Mouse (Mus musculus): ENCODE measurements at regions not wholly inside any gene's neighbourhood (a gene's known extent, or its start where the extent isn't known, plus 50 kb on each side); places are given as distances from the start of the nearest gene placed in this dataset.

DNA sequence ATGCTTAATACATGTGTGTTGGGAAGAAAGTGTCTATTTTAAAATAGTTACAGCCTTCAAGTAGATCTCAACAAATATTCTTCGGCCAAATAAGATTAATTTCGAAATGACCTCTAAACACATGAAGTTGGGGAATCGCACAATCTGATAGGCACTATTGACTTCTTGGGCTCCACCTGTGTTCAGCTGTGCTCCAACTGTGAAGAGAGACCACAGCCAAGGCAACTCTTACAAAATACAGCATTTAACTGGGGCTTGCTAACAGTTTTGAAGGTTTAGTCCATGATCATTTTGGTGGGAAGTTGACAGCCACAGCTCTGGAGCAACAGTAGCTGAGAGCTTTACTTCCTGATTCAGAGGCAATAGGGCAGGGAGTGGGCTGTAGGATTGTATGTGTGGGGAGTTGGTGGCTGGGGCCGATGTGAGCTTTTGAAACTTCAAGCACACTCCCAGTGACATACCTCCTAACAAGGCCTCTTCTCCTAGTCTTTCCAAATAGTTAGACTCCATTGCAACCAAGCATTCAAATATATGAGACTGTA is 90.8 kb upstream of the Spry2 start:
- ATAC-seq = no peak
- Histone ChIP-seq H3K4me1 (replicated peaks; ENCODE audit: control insufficient read depth, insufficient read depth, low read length) (no peaks in the 10 kb centered on the region), H3K27me3 (replicated peaks; ENCODE audit: control insufficient read depth, insufficient read depth, low read length) (no peaks in the 10 kb centered on the region), H3K27ac (ENCODE audit: low read depth, low read length) (no peak overlapping the region), H3K4me3 (ENCODE audit: low read depth, low read length) (no peak overlapping the region), H3K9me3 (ENCODE audit: control insufficient read depth) (no peaks in the 10 kb centered on the region), H3K4me2 (replicated peaks; ENCODE audit: low read depth) (no peak overlapping the region), H3K36me3 (ENCODE audit: control insufficient read depth, insufficient read depth) (no peaks in the 10 kb centered on the region), H3K9ac (ENCODE audit: low read depth, low read length) (no peak overlapping the region)
- 86% methylated on average over 4 of the region's 4 CpGs for WGBS
- no peak for TF ChIP-seq CTCF (IDR thresholded peaks at IDR 0.05; ENCODE audit: low read depth)

DNA sequence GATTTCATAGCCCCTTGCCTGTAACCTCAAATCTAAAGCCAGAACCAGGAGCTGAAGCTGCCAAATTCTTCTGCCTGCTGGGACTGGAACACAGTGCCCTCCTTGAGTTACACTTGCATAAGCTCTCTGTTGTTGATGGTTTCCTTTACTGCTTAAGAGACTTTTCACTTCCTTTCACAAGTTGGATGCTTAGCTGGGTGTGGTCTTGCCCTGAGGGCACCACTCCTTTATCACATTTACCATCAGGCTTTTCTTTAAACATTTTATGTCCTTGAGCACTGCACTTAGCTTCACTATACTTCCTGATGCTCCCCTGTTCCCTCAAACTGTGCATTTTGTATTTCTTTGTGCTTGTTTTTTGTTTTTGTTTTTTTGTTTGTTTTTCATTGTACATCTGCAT is 92.1 kb upstream of the Spry2 start:
- Histone ChIP-seq H3K9ac (ENCODE audit: low read depth, low read length) (no peak overlapping the region), H3K27me3 (replicated peaks; ENCODE audit: control insufficient read depth, insufficient read depth, low read length) (no peaks in the 10 kb centered on the region), H3K27ac (ENCODE audit: low read depth, low read length) (no peak overlapping the region), H3K4me2 (replicated peaks; ENCODE audit: low read depth) (no peak overlapping the region), H3K4me1 (replicated peaks; ENCODE audit: control insufficient read depth, insufficient read depth, low read length) (no peaks in the 10 kb centered on the region), H3K9me3 (ENCODE audit: control insufficient read depth) (no peaks in the 10 kb centered on the region), H3K4me3 (ENCODE audit: low read depth, low read length) (no peak overlapping the region), H3K36me3 (ENCODE audit: control insufficient read depth, insufficient read depth) (no peaks in the 10 kb centered on the region)
- no peak for ATAC-seq
- TF ChIP-seq CTCF (IDR thresholded peaks at IDR 0.05; ENCODE audit: low read depth) = no peak

DNA sequence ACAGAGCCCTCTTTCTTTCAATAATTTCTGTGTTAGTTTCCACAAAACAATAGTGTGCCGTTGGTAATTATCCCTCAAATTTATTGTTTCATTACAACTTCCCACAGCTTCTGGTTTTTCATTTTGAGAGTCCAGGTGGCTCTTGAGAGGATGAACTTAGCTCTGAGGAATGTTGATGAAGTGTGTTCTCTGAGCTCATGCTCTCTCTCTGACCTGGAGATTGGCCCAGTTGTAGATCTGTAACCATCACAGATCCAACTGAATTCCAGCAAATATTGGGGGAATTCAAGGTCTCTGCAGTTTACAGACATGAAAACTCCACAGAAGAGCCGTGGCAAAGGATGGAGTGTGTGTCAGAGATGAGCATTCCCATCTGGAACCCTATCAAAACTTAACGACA is 96.5 kb upstream of the Spry2 start:
- Histone ChIP-seq H3K36me3 (ENCODE audit: control insufficient read depth, insufficient read depth) (no peaks in the 10 kb centered on the region), H3K9me3 (ENCODE audit: control insufficient read depth) (no peaks in the 10 kb centered on the region), H3K27me3 (replicated peaks; ENCODE audit: control insufficient read depth, insufficient read depth, low read length) (no peaks in the 10 kb centered on the region), H3K4me1 (replicated peaks; ENCODE audit: control insufficient read depth, insufficient read depth, low read length) (no peaks in the 10 kb centered on the region), H3K27ac (ENCODE audit: low read depth, low read length) (no peak overlapping the region), H3K4me3 (ENCODE audit: low read depth, low read length) (no peak overlapping the region), H3K9ac (ENCODE audit: low read depth, low read length) (no peak overlapping the region), H3K4me2 (replicated peaks; ENCODE audit: low read depth) (no peak overlapping the region)
- no peak for ATAC-seq
- WGBS = 63% methylated on average over 3 of the region's 3 CpGs
- no peak for TF ChIP-seq CTCF (IDR thresholded peaks at IDR 0.05; ENCODE audit: low read depth)

- Histone ChIP-seq H3K36me3 (ENCODE audit: control insufficient read depth, insufficient read depth) (no peaks in the 10 kb centered on the region), H3K4me1 (replicated peaks; ENCODE audit: control insufficient read depth, insufficient read depth, low read length) (no peaks in the 10 kb centered on the region), H3K9ac (ENCODE audit: low read depth, low read length) (no peak overlapping the region), H3K9me3 (ENCODE audit: control insufficient read depth) (no peaks in the 10 kb centered on the region), H3K4me3 (ENCODE audit: low read depth, low read length) (no peak overlapping the region), H3K4me2 (replicated peaks; ENCODE audit: low read depth) (no peak overlapping the region), H3K27ac (ENCODE audit: low read depth, low read length) (no peak overlapping the region), H3K27me3 (replicated peaks; ENCODE audit: control insufficient read depth, insufficient read depth, low read length) (no peaks in the 10 kb centered on the region)
- ATAC-seq = no peak
- TF ChIP-seq CTCF (IDR thresholded peaks at IDR 0.05; ENCODE audit: low read depth) = no peak
- 53% methylated on average over 6 of the region's 6 CpGs for WGBS
Observed at GRCm38 (mm10) chr14:105999801-106000200, 103.2 kb upstream of the Spry2 start.

- Histone ChIP-seq H3K4me3 (ENCODE audit: low read depth, low read length) (no peak overlapping the region), H3K4me2 (replicated peaks; ENCODE audit: low read depth) (no peak overlapping the region), H3K9ac (ENCODE audit: low read depth, low read length) (no peak overlapping the region), H3K9me3 (ENCODE audit: control insufficient read depth) (no peaks in the 10 kb centered on the region), H3K4me1 (replicated peaks; ENCODE audit: control insufficient read depth, insufficient read depth, low read length) (no peaks in the 10 kb centered on the region), H3K27me3 (replicated peaks; ENCODE audit: control insufficient read depth, insufficient read depth, low read length) (no peaks in the 10 kb centered on the region), H3K27ac (ENCODE audit: low read depth, low read length) (no peak overlapping the region), H3K36me3 (ENCODE audit: control insufficient read depth, insufficient read depth) (no peaks in the 10 kb centered on the region)
- WGBS = 82% methylated on average over 2 of the region's 2 CpGs
- TF ChIP-seq CTCF (IDR thresholded peaks at IDR 0.05; ENCODE audit: low read depth) = no peak
- no peak for ATAC-seq
Observed at GRCm38 (mm10) chr14:106007769-106008168, 98.2 kb upstream of the Trim52 start.

DNA sequence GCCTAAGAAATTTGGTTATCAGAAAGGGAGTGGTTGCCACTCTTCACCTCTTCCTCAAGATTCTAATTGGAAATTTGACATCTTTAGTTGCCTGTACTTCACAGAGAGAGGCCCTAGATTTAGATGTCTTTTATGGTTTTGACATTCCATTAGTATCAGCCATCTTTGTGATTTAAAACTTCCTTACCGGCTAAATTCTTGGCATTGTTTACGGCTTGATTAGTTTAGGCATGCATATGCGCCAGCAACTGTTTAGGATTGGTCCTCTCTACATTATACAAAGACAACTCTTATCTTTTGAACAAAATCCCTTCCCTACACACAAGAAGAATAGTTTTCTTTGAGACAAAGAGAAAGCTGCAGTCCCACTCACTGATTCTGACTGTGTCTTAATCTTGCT is 97.0 kb upstream of the Trim52 start:
- H3K4me1 ChIP-seq (replicated peaks; ENCODE audit: control insufficient read depth, insufficient read depth, low read length) = no peaks in the 10 kb centered on the region
- no peaks in the 10 kb centered on the region for H3K36me3 ChIP-seq (ENCODE audit: control insufficient read depth, insufficient read depth)
- no peaks in the 10 kb centered on the region for H3K9me3 ChIP-seq (ENCODE audit: control insufficient read depth)
- no peak for TF ChIP-seq CTCF (IDR thresholded peaks at IDR 0.05; ENCODE audit: low read depth)
- 70% methylated on average over 3 of the region's 3 CpGs for WGBS
- no peak overlapping the region for H3K4me3 ChIP-seq (ENCODE audit: low read depth, low read length)
- no peaks in the 10 kb centered on the region for H3K27me3 ChIP-seq (replicated peaks; ENCODE audit: control insufficient read depth, insufficient read depth, low read length)
- no peak overlapping the region for H3K4me2 ChIP-seq (replicated peaks; ENCODE audit: low read depth)
- no peak overlapping the region for H3K9ac ChIP-seq (ENCODE audit: low read depth, low read length)
- no peak for ATAC-seq
- H3K27ac ChIP-seq (ENCODE audit: low read depth, low read length) = no peak overlapping the region

DNA sequence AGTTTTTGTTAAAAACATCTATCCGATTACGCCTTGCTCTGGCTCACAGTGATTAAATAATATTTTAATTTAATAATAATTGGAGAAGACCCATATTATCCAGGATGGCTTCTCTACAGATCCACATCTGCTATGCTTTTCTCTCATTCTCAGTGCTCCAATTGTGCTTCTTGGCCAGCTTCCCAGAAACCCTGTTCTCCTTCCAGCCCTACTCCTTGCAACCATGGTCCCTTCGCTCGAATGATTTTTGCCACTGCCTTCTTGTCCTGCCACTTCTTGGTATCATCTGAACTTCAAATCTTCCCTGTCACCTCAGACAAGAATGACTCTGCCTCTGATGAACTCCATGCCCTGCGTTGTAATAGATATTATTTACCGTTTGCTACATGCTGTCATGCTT is 95.0 kb upstream of the Trim52 start:
- H3K9me3 ChIP-seq (ENCODE audit: control insufficient read depth) = no peaks in the 10 kb centered on the region
- H3K27ac ChIP-seq (ENCODE audit: low read depth, low read length) = no peak overlapping the region
- ATAC-seq = no peak

More for the DNA sequence above, 95.0 kb upstream of the Trim52 start:
- Histone ChIP-seq H3K4me2 (replicated peaks; ENCODE audit: low read depth) (no peak overlapping the region), H3K4me3 (ENCODE audit: low read depth, low read length) (no peak overlapping the region), H3K36me3 (ENCODE audit: control insufficient read depth, insufficient read depth) (no peaks in the 10 kb centered on the region), H3K9ac (ENCODE audit: low read depth, low read length) (no peak overlapping the region), H3K27me3 (replicated peaks; ENCODE audit: control insufficient read depth, insufficient read depth, low read length) (no peaks in the 10 kb centered on the region), H3K4me1 (replicated peaks; ENCODE audit: control insufficient read depth, insufficient read depth, low read length) (no peaks in the 10 kb centered on the region)
- no peak for TF ChIP-seq CTCF (IDR thresholded peaks at IDR 0.05; ENCODE audit: low read depth)
- 84% methylated on average over 6 of the region's 6 CpGs for WGBS
